Mouse (Mus musculus): ENCODE data around the gene Hnf1a. TPM values are rescaled to one million over a fixed set of nuclear protein-coding genes. Genes with fewer than 3 reads are reported as not detected.
A peak's percentile ranks its signal among the peaks of the same experiment; 100 is the strongest.
"Not testable (repeated sequence)": the region's sequence is repeated elsewhere in the genome, so short reads cannot be mapped to it uniquely, and the experiment has no call there.

Hnf1a gene
- polyA plus RNA-seq, 1 experiment = 0.04 TPM

DNA sequence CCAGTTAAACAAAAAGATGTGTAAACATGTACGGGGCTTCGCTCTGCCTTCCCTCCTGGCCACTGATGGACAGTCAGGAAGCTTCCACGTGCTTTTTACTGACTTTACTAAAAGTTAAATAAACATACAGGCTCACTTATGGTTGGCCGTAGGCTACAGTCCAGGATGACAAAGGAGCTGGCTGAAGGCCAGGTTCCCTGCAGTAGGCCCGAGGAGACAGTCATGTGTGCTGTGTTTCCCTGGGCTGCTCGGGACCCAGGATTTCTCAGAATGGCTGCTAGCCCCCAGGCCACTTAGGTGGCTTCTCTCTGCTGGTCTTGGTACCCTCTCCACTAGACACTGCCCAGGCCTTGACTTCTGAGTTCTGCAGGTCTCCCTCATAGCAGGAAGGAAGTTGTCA is 22.0 kb downstream of the Hnf1a start:
- Histone ChIP-seq H3K79me3 (ENCODE audit: low read depth) (no peaks in the 10 kb centered on the region), H3K79me2 (ENCODE audit: control insufficient read depth, insufficient read depth) (peaks cover 3% of the 10 kb centered on the region), H3K4me3 (ENCODE audit: insufficient read depth, poor library complexity, severe bottlenecking) (no peak overlapping the region), H3K27me3 (ENCODE audit: control insufficient read depth, insufficient read depth, insufficient read length) (no peaks in the 10 kb centered on the region), H3ac (ENCODE audit: control insufficient read depth, insufficient read length, low read depth) (no peak overlapping the region), H3K36me3 (ENCODE audit: control insufficient read depth, insufficient read depth) (peaks cover 12% of the 10 kb centered on the region)
- TF ChIP-seq USF1 (IDR thresholded peaks at IDR 0.05; ENCODE audit: low read depth) (no peak), CTCF (IDR thresholded peaks at IDR 0.05; ENCODE audit: control insufficient read depth, insufficient read depth, insufficient read length) (no peak), MYOD1 (IDR thresholded peaks at IDR 0.05; ENCODE audit: control insufficient read depth, insufficient read length, low read depth) (no peak), FOSL1 (IDR thresholded peaks at IDR 0.05; ENCODE audit: insufficient read depth, low read length, poor library complexity, severe bottlenecking) (no peak), MAX (IDR thresholded peaks at IDR 0.05) (no peak), MYOG (IDR thresholded peaks at IDR 0.05; ENCODE audit: control insufficient read depth, extremely low read depth, insufficient read length) (no peak), CEBPB (IDR thresholded peaks at IDR 0.05; ENCODE audit: low read depth) (no peak)

DNA sequence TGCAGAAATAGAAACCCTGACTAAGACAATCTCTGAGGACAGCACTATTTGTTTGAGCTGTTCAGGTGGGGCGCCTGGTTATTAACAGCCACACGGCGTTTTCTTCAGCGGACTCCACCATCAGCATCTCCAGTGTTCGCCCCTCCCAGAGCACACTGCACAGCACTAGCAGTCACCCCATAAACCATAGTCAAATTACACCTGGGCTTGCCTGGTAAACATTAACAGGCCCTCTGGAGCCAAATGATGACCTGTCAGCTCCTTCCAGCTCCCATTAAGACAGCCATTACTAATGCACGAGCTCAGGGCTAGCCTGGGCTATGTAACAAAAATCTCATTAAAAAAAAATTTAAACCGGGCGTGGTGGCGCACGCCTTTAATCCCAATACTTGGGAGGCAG is 25.8 kb downstream of the Hnf1a start:
- H3K79me3 ChIP-seq (ENCODE audit: low read depth) = peaks cover 6% of the 10 kb centered on the region
- H3K36me3 ChIP-seq (ENCODE audit: control insufficient read depth, insufficient read depth) = peaks cover 12% of the 10 kb centered on the region
- H3K27me3 ChIP-seq (ENCODE audit: control insufficient read depth, insufficient read depth, insufficient read length) = no peaks in the 10 kb centered on the region
- TF ChIP-seq FOSL1 (IDR thresholded peaks at IDR 0.05; ENCODE audit: insufficient read depth, low read length, poor library complexity, severe bottlenecking) = no peak
- no peak for TF ChIP-seq MYOD1 (IDR thresholded peaks at IDR 0.05; ENCODE audit: control insufficient read depth, insufficient read length, low read depth)
- no peak for TF ChIP-seq CTCF (IDR thresholded peaks at IDR 0.05; ENCODE audit: control insufficient read depth, insufficient read depth, insufficient read length)
- no peak overlapping the region for H3K4me3 ChIP-seq (ENCODE audit: insufficient read depth, poor library complexity, severe bottlenecking)
- H3K79me2 ChIP-seq (ENCODE audit: control insufficient read depth, insufficient read depth) = peaks cover 14% of the 10 kb centered on the region
- H3ac ChIP-seq (ENCODE audit: control insufficient read depth, insufficient read length, low read depth) = no peak overlapping the region

DNA sequence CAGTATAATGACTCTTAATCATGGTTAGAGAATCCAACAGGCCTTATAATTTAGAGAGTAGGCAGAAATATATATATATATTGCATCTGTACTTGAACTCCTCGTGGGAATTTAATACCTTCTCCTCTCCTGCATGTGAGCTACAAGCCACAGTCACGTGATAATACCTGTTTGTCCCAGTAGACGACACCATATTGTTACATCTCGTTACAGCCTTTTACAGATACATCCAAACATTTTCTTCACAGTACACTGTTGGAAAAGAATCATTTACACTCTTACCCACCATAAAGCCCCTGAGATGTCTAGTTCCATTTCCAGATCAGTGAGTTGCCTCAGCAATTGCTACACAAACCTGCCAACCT is 28.1 kb downstream of the Hnf1a start:
- H3K27me3 ChIP-seq (ENCODE audit: control insufficient read depth, insufficient read depth, insufficient read length) = no peaks in the 10 kb centered on the region
- H3ac ChIP-seq (ENCODE audit: control insufficient read depth, insufficient read length, low read depth) = no peak overlapping the region
- TF ChIP-seq FOSL1 (IDR thresholded peaks at IDR 0.05; ENCODE audit: insufficient read depth, low read length, poor library complexity, severe bottlenecking) (no peak), MYOG (IDR thresholded peaks at IDR 0.05; ENCODE audit: control insufficient read depth, extremely low read depth, insufficient read length) (no peak), USF1 (IDR thresholded peaks at IDR 0.05; ENCODE audit: low read depth) (peak; percentile 60)
- H3K36me3 ChIP-seq (ENCODE audit: control insufficient read depth, insufficient read depth) = no peaks in the 10 kb centered on the region
- peak overlapping the region; percentile 68 for H3K4me3 ChIP-seq (ENCODE audit: insufficient read depth, poor library complexity, severe bottlenecking)
- peaks cover 14% of the 10 kb centered on the region for H3K79me2 ChIP-seq (ENCODE audit: control insufficient read depth, insufficient read depth)
- H3K79me3 ChIP-seq (ENCODE audit: low read depth) = peaks cover 6% of the 10 kb centered on the region

DNA sequence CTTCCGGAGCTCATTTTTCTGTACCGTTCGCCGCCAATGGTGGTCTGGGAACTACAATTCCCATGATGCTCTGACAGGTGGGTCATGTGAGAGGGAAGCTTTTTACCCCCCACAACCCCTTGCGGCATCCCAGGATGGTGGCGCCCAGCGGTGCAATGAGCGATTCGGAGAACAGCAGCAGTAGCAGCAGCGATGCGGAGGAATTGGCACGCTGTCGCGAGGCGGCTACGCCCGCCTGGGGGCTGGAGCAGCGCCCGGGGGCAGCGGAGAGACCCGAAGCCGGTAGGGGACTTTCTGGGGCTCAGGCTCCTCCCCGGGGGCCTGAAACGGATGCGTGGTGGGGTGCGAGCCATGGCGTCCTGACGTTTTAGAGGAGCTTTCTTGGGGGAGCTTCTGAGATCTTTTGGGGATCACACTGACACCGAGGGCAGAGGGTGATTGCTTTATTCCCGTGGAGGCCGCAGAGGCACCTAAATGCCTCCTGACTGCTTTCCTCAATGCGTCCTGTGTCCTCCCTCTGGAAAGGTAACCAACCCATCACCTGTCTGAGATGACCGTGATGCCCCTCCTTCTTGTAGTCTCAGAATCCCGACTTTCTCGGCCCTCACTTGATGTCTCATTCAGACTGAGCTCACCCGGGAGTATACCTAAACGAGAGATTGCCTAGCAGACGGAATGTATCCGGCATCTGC is 28.7 kb downstream of the Hnf1a start, which contains the start of gene 2210016L21Rik:
Gene 2210016L21Rik (plus strand): TSS at position 85 of the 692 bp plus-strand sequence.
- Histone ChIP-seq H3K79me3 (ENCODE audit: low read depth) (peaks cover 6% of the 10 kb centered on the region), H3K4me3 (ENCODE audit: insufficient read depth, poor library complexity, severe bottlenecking) (peak within 1 kb of the TSS; percentile 68), H3K27me3 (ENCODE audit: control insufficient read depth, insufficient read depth, insufficient read length) (no peaks in the 10 kb centered on the region), H3K79me2 (ENCODE audit: control insufficient read depth, insufficient read depth) (peaks cover 14% of the 10 kb centered on the region), H3K36me3 (ENCODE audit: control insufficient read depth, insufficient read depth) (no peaks in the 10 kb centered on the region), H3ac (ENCODE audit: control insufficient read depth, insufficient read length, low read depth) (peak within 1 kb of the TSS; percentile 57)
- TF ChIP-seq USF1 (IDR thresholded peaks at IDR 0.05; ENCODE audit: low read depth) = peak; percentile 97
- TF ChIP-seq CTCF (IDR thresholded peaks at IDR 0.05; ENCODE audit: control insufficient read depth, insufficient read depth, insufficient read length) = no peak

DNA sequence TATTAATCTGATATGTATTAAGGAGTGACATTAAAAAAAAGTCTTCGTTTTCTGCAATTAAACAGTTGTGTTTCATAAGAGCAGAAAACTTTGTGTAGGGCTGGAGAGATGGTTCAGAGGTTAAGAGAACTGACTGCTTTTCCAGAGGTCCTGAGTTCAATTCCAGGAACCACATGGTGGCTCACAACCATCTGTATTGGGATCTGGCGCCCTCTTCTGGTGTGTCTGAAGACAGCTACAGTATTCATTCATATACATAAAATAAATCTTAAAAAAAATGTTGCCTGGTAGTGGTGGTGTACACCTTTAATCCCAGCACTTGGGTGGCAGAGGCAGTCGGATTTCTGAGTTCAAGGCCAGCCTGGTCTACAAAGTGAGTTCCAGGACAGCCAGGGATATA is 29.8 kb downstream of the Hnf1a start:
- H3ac ChIP-seq (ENCODE audit: control insufficient read depth, insufficient read length, low read depth); H3K4me3 ChIP-seq (ENCODE audit: insufficient read depth, poor library complexity, severe bottlenecking); H3K27me3 ChIP-seq (ENCODE audit: control insufficient read depth, insufficient read depth, insufficient read length); H3K36me3 ChIP-seq (ENCODE audit: control insufficient read depth, insufficient read depth); H3K79me3 ChIP-seq (ENCODE audit: low read depth): not testable (repeated sequence)
- peaks cover 14% of the 10 kb centered on the region for H3K79me2 ChIP-seq (ENCODE audit: control insufficient read depth, insufficient read depth)

DNA sequence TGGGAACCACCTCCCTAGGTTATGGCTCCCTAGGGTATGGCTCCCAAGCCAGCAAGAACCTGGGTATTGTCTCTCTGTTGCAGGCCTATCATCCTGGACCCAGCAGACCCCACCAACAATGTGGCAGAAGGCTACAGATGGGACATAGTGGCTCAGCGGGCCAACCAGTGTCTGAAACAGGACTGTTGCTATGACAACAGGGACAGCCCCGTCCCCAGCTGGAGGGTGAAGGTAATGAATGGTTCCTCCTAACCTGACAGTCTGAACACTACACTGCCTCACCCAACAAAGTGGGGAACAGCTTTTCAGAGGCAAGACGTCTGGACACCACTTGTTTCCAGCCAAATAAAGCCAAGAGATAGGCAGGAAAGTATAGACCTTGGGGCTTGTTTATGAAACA is 35.1 kb downstream of the Hnf1a start:
- Histone ChIP-seq H3K36me3 (ENCODE audit: control insufficient read depth, insufficient read depth) (no peaks in the 10 kb centered on the region), H3ac (ENCODE audit: control insufficient read depth, insufficient read length, low read depth) (no peak overlapping the region), H3K79me3 (ENCODE audit: low read depth) (no peaks in the 10 kb centered on the region), H3K79me2 (ENCODE audit: control insufficient read depth, insufficient read depth) (no peaks in the 10 kb centered on the region), H3K27me3 (ENCODE audit: control insufficient read depth, insufficient read depth, insufficient read length) (no peaks in the 10 kb centered on the region), H3K4me3 (ENCODE audit: insufficient read depth, poor library complexity, severe bottlenecking) (no peak overlapping the region)
- TF ChIP-seq CTCF (IDR thresholded peaks at IDR 0.05; ENCODE audit: control insufficient read depth, insufficient read depth, insufficient read length) (no peak), MAX (IDR thresholded peaks at IDR 0.05) (no peak), MYOG (IDR thresholded peaks at IDR 0.05; ENCODE audit: control insufficient read depth, extremely low read depth, insufficient read length) (no peak), USF1 (IDR thresholded peaks at IDR 0.05; ENCODE audit: low read depth) (no peak), MYOD1 (IDR thresholded peaks at IDR 0.05; ENCODE audit: control insufficient read depth, insufficient read length, low read depth) (no peak), CEBPB (IDR thresholded peaks at IDR 0.05; ENCODE audit: low read depth) (no peak), FOSL1 (IDR thresholded peaks at IDR 0.05; ENCODE audit: insufficient read depth, low read length, poor library complexity, severe bottlenecking) (no peak)

Data from C2C12 (cell line).